Mouse (Mus musculus) CH12.LX (cell line): ENCODE measurements around the gene Kif17. TPM values are rescaled to one million over a fixed set of nuclear protein-coding genes. Genes with fewer than 3 reads are reported as not detected.

Source experiments
- DNase-seq: peaks from one replicate; pipeline ENCODE4 v3.0.0-alpha.2; 2013; ENCODE audit errors: extremely low read depth
- H3K27ac ChIP-seq: 2 replicates; pipeline ENCODE4 v1.5.1; 2012; ENCODE audit warnings: low read depth, mild to moderate bottlenecking, control low read depth, moderate library complexity; ENCODE audit not compliant: insufficient read depth
- H3K27me3 ChIP-seq: replicated peaks from 2 replicates; pipeline ENCODE3; 2012; ENCODE audit warnings: inconsistent platforms
- H3K36me3 ChIP-seq, 2 experiments: replicated peaks in 1 of 2; 2 replicates each; pipeline versions ENCODE3 to v1.6.1; 2012; ENCODE audit warnings: inconsistent platforms in 1 of 2, low read length in 1 of 2, mild to moderate bottlenecking in 1 of 2, mixed read lengths in 1 of 2, moderate library complexity in 1 of 2; ENCODE audit not compliant: control insufficient read depth in 1 of 2, insufficient read depth in 1 of 2
- H3K4me1 ChIP-seq, 2 experiments: 2 replicates each; pipeline ENCODE4 v1.6.1; 2012; ENCODE audit warnings: inconsistent platforms in 1 of 2, moderate library complexity in 1 of 2; ENCODE audit not compliant: insufficient read depth in 2 of 2, control insufficient read depth in 1 of 2
- H3K4me2 ChIP-seq: 2 replicates; pipeline ENCODE4 v1.6.1; 2012; ENCODE audit warnings: low read depth, mild to moderate bottlenecking, control low read depth; ENCODE audit not compliant: poor library complexity, insufficient read depth, severe bottlenecking
- H3K4me3 ChIP-seq, 3 experiments: fragments of 150-350 bp in 1 of 3; sonication (generic) in 1 of 3; replicated peaks in 1 of 3; 2 replicates each; pipeline versions ENCODE3 to v1.5.1; 2011 to 2012; ENCODE audit warnings: low read depth in 2 of 3, low read length in 2 of 3, mild to moderate bottlenecking in 2 of 3, moderate library complexity in 2 of 3, control low read depth in 1 of 3, improper control_type of control experiment in 1 of 3, inconsistent platforms in 1 of 3, mixed read lengths in 1 of 3; ENCODE audit not compliant: poor library complexity in 1 of 3
- H3K79me2 ChIP-seq: replicated peaks from 2 replicates; pipeline ENCODE4 v1.6.1; 2012; ENCODE audit warnings: mild to moderate bottlenecking, moderate library complexity; ENCODE audit not compliant: control insufficient read depth, poor library complexity, insufficient read depth, severe bottlenecking; ENCODE audit errors: extremely low read depth
- H3K9ac ChIP-seq: 2 replicates; pipeline ENCODE4 v1.6.1; 2012; ENCODE audit warnings: low read depth, mild to moderate bottlenecking, control low read depth, moderate library complexity; ENCODE audit not compliant: insufficient read depth
- H3K9me3 ChIP-seq: replicated peaks from 2 replicates; pipeline ENCODE3; 2012; ENCODE audit warnings: low read length, inconsistent platforms, mixed read lengths
- CHD2 ChIP-seq: IDR thresholded peaks from 2 replicates; pipeline ENCODE4 v1.6.1; 2011; ENCODE audit warnings: low read length, improper control_type of control experiment
- CTCF ChIP-seq, 2 experiments: IDR thresholded peaks in 1 of 2; conservative IDR thresholded peaks in 1 of 2; 2 replicates each; pipeline ENCODE4 v1.5.1; 2011 to 2012; ENCODE audit warnings: low read depth in 2 of 2, low read length in 2 of 2, improper control_type of control experiment in 1 of 2, inconsistent platforms in 1 of 2, mild to moderate bottlenecking in 1 of 2, moderate library complexity in 1 of 2
- E2F4 ChIP-seq: IDR thresholded peaks from 2 replicates; pipeline ENCODE4 v1.6.1; 2011; ENCODE audit warnings: low read depth, low read length, improper control_type of control experiment; ENCODE audit not compliant: insufficient replicate concordance
- HCFC1 ChIP-seq: IDR thresholded peaks from 2 replicates; pipeline ENCODE4 v1.6.1; 2012; ENCODE audit warnings: low read depth, mild to moderate bottlenecking, inconsistent platforms, low read length, improper control_type of control experiment
- IRF4 ChIP-seq: IDR thresholded peaks from 2 replicates; pipeline ENCODE4 v1.6.1; 2014; ENCODE audit warnings: low read depth, mild to moderate bottlenecking, inconsistent platforms, low read length, improper control_type of control experiment
- JUN ChIP-seq: IDR thresholded peaks from 2 replicates; pipeline ENCODE4 v1.6.1; 2011; ENCODE audit warnings: low read depth, mild to moderate bottlenecking, low read length, improper control_type of control experiment, moderate library complexity; ENCODE audit not compliant: insufficient read depth
- MAZ ChIP-seq: IDR thresholded peaks from 2 replicates; pipeline ENCODE4 v1.6.1; 2012; ENCODE audit warnings: low read depth, mild to moderate bottlenecking, inconsistent platforms, low read length, improper control_type of control experiment, moderate library complexity
- MEF2A ChIP-seq: IDR thresholded peaks from 2 replicates; pipeline ENCODE4 v1.6.1; 2014; ENCODE audit warnings: low read depth, mild to moderate bottlenecking, inconsistent platforms, low read length, improper control_type of control experiment, borderline replicate concordance
- MYC ChIP-seq: IDR thresholded peaks from 2 replicates; pipeline ENCODE4 v1.6.1; 2011; ENCODE audit warnings: low read depth, mild to moderate bottlenecking, improper control_type of control experiment, low read length
- NELFE ChIP-seq: IDR thresholded peaks from 2 replicates; pipeline ENCODE4 v1.6.1; 2011; ENCODE audit warnings: low read depth, low read length, improper control_type of control experiment
- NRF1 ChIP-seq: IDR thresholded peaks from 2 replicates; pipeline ENCODE4 v1.6.1; 2014; ENCODE audit warnings: low read depth, mild to moderate bottlenecking, inconsistent platforms, low read length, improper control_type of control experiment, moderate library complexity
- POLR2AphosphoS2 ChIP-seq: IDR thresholded peaks from 2 replicates; pipeline ENCODE4 v1.6.1; 2011; ENCODE audit warnings: low read depth, low read length, improper control_type of control experiment
- RCOR1 ChIP-seq: conservative IDR thresholded peaks from 2 replicates; pipeline ENCODE4 v1.6.1; 2012; ENCODE audit warnings: low read depth, mild to moderate bottlenecking, inconsistent platforms, low read length, improper control_type of control experiment
- SMC3 ChIP-seq: IDR thresholded peaks from 2 replicates; pipeline ENCODE4 v1.6.1; 2011; ENCODE audit warnings: low read depth, low read length, improper control_type of control experiment
- USF1 ChIP-seq: IDR thresholded peaks from 2 replicates; pipeline ENCODE4 v1.6.1; 2014; ENCODE audit warnings: low read depth, mild to moderate bottlenecking, inconsistent platforms, low read length, improper control_type of control experiment
- dilution Hi-C: fragments of 300-500 bp; cut with MboI; formaldehyde crosslinking; loops from 2 replicates; pipeline ENCODE4 v1.14.3; 2020; ENCODE audit warnings: low sequenced_read_pairs; ENCODE audit not compliant: extremely low pct_unique_long_range_greater_than_20kb, extremely low pct_ligation_motif_present
- in situ Hi-C: fragments of 300-500 bp; cut with MboI; formaldehyde crosslinking; loops from 3 replicates; pipeline ENCODE4 v1.14.3; 2019; ENCODE audit warnings: low sequenced_read_pairs, low pct_ligation_motif_present, low pct_unique_long_range_greater_than_20kb, mixed read lengths
- polyA plus RNA-seq: library from polyadenylated mRNA; unstranded; fragments of >175 nt; gene quantifications from 2 replicates; pipeline ENCODE4 v1.2.1, GENCODE M21; 2012; ENCODE audit warnings: low read depth; ENCODE audit not compliant: insufficient read length
- total RNA-seq, 2 experiments: library from RNA; depleted of rRNA; stranded (reverse); fragments of 300-350 nt in 1 of 2; fragments of >200 nt in 1 of 2; gene quantifications; 2 replicates each; pipeline ENCODE4 v1.2.3; 2012 to 2014

The Kif17 gene
- total and polyA plus RNA-seq, 3 experiments: 0.17 to 1.5 (median 0.55) TPM

- no peaks in the 10 kb centered on the region for H3K36me3 ChIP-seq
- DNase-seq: no peak
- TF ChIP-seq NELFE (no peak), CHD2 (no peak), POLR2AphosphoS2 (no peak), SMC3 (no peak), E2F4 (no peak), JUN (no peak), MAZ (no peak), RCOR1 (no peak), MEF2A (no peak), MYC (no peak), NRF1 (no peak), CTCF (conservative IDR thresholded peaks at IDR 0.05 in 1 of 2, IDR thresholded peaks at IDR 0.05 in 1 of 2; ENCODE audit: low read depth in 2 of 2, low read length in 2 of 2) (no peak)
- peaks cover 2% of the 10 kb centered on the region for H3K27me3 ChIP-seq
- H3K79me2 ChIP-seq: no peaks in the 10 kb centered on the region
- no peak overlapping the region for H3K4me2 ChIP-seq
- no peaks in the 10 kb centered on the region for H3K9me3 ChIP-seq
- in situ Hi-C loops (no loop called here), dilution Hi-C loops (no loop called here)
- no peak overlapping the region for H3K4me3 ChIP-seq
- no peak overlapping the region for H3K27ac ChIP-seq
- no peak overlapping the region for H3K9ac ChIP-seq
- peaks cover 16 to 46% of the 10 kb centered on the region in 2 experiments for H3K4me1 ChIP-seq
Measured at GRCm38 (mm10) chr4:138292028-138292427, 41.8 kb downstream of the Kif17 start.

- Histone ChIP-seq H3K9me3 (no peaks in the 10 kb centered on the region), H3K79me2 (no peaks in the 10 kb centered on the region), H3K27me3 (peaks cover 5% of the 10 kb centered on the region), H3K9ac (no peak overlapping the region), H3K27ac (no peak overlapping the region), H3K4me1 (peaks cover 13 to 34% of the 10 kb centered on the region in 2 experiments), H3K4me3 (no peak overlapping the region), H3K36me3 (no peaks in the 10 kb centered on the region), H3K4me2 (no peak overlapping the region)
- in situ Hi-C loops (no loop called here), dilution Hi-C loops (no loop called here)
- TF ChIP-seq E2F4 (no peak), USF1 (no peak), HCFC1 (no peak), JUN (no peak), MAZ (no peak), IRF4 (no peak)
- DNase-seq: no peak
Measured at GRCm38 (mm10) chr4:138293261-138293948, 43.2 kb downstream of the Kif17 start.
